Mouse (Mus musculus): ENCODE results near the gene Tex37. TPM values are rescaled to one million over a fixed set of nuclear protein-coding genes. Genes with fewer than 3 reads are reported as not detected.

Gene Tex37
- polyA plus RNA-seq, 1 experiment from 2014 or later, result not detected

DNA sequence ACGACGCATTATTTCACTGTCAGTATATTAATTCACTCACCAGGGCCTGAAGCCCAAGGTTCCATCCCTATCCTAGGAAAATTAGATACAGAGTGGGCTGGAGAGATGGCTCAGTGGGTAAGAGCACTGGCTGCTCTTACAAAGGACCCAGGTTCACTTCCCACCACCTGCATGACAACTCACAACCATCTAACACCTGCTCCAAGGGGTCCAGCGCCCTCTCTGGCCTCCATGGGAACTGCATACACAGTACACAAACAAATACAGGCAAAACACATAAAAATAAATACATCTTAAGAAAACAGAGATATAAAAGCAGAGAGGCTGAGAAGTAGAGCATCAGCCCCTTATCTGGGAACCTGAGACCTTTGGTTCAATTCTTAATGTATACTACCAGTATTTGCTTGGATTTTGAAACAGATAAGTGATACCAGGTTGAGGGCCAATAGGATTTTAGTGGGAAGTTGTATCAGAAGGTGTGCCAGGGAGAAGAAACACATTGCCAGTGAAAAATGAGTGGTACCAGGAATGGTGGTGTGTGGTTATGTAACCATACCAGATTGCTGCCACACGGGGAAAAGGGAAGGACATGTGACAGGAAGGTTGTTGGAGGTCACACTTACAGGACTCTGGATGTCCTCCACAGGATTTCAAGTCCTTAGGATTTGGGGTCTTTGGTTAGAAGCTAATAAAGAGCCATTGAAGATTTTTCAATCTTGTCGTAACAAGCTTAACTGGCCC lies 44.5 kb downstream of the Tex37 start:
- H3K27me3 ChIP-seq (ENCODE audit: control insufficient read depth, insufficient read depth, low read length), result no peaks in the 10 kb centered on the region
- ATAC-seq (replicated peaks; ENCODE audit: insufficient number of reproducible peaks, low FRiP score, low TSS enrichment), result no peak
- no peaks in the 10 kb centered on the region for H3K36me3 ChIP-seq (ENCODE audit: control insufficient read depth, insufficient read depth, low read length)
- no peak overlapping the region for H3K27ac ChIP-seq (ENCODE audit: low read depth, low read length)
- H3K4me3 ChIP-seq (ENCODE audit: low read depth, low read length), result no peak overlapping the region
- WGBS (ENCODE audit: insufficient replicate concordance), result 69% methylated on average over 5 of the region's 5 CpGs
- no peaks in the 10 kb centered on the region for H3K9me3 ChIP-seq (replicated peaks; ENCODE audit: control insufficient read depth, low read length)
- H3K4me1 ChIP-seq (ENCODE audit: control insufficient read depth, insufficient read depth, low read length), result peaks cover 3% of the 10 kb centered on the region; the same call in 1 of the 2 replicates
- no peak overlapping the region for H3K4me2 ChIP-seq
- H3K9ac ChIP-seq (ENCODE audit: low read depth, low read length), result no peak overlapping the region

DNA sequence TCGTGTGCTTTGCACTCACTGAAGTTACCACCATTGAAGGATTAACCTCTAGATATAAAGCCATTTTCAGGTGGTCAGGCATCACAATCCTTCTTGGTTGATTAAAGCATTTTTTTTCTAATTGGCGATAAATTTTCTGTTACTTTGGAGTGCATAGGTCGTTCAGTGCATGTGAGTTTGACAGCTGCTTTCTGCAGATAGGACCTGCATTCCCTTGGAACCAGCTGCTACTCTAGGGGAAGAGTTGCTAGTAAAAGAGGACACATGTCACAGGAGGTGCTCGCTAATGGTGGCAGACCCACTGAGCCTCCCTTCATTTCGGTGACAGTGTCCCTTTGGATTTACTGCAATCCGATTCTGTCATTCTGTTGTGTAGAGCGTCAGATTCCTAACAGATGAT lies 46.2 kb downstream of the Tex37 start:
- no peak overlapping the region for H3K4me2 ChIP-seq

DNA sequence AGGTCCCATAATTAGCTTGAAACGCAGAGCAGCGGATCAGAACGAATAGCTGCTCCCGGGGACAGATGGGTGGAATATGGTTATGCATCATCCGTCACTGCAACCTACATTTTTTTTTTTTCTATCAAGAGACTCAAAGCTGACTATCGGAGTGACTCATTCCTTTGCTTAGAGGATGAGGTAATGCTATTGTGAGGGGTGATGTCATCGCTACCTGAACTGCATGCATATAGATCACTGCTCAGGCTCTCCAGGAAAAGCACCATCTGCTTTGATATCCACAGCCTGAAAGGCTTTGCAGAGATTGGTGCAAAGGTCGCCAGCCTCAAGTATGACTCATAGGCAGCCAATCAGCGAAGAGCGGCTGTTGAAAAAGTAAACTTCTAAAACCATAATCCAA lies 46.6 kb downstream of the Tex37 start:
- no peaks in the 10 kb centered on the region for H3K27me3 ChIP-seq (ENCODE audit: control insufficient read depth, insufficient read depth, low read length)
- no peak overlapping the region; the same call in 1 of the 2 replicates for H3K27ac ChIP-seq (ENCODE audit: low read depth, low read length)
- H3K4me2 ChIP-seq, result no peak overlapping the region
- H3K9ac ChIP-seq (ENCODE audit: low read depth, low read length), result no peak overlapping the region
- WGBS (ENCODE audit: insufficient replicate concordance), result 61% methylated on average over 10 of the region's 10 CpGs
- peaks cover 3% of the 10 kb centered on the region; the same call in 1 of the 2 replicates for H3K4me1 ChIP-seq (ENCODE audit: control insufficient read depth, insufficient read depth, low read length)
- no peaks in the 10 kb centered on the region for H3K36me3 ChIP-seq (ENCODE audit: control insufficient read depth, insufficient read depth, low read length)
- ATAC-seq (replicated peaks; ENCODE audit: insufficient number of reproducible peaks, low FRiP score, low TSS enrichment), result peak; percentile 72; the same call in 1 of the 2 replicates
- H3K4me3 ChIP-seq (ENCODE audit: low read depth, low read length), result no peak overlapping the region
- no peaks in the 10 kb centered on the region for H3K9me3 ChIP-seq (replicated peaks; ENCODE audit: control insufficient read depth, low read length)

More for the DNA sequence above, 46.2 kb downstream of the Tex37 start:
- no peaks in the 10 kb centered on the region for H3K36me3 ChIP-seq (ENCODE audit: control insufficient read depth, insufficient read depth, low read length)
- no peaks in the 10 kb centered on the region for H3K27me3 ChIP-seq (ENCODE audit: control insufficient read depth, insufficient read depth, low read length)
- peaks cover 3% of the 10 kb centered on the region; the same call in 1 of the 2 replicates for H3K4me1 ChIP-seq (ENCODE audit: control insufficient read depth, insufficient read depth, low read length)
- no peak overlapping the region for H3K9ac ChIP-seq (ENCODE audit: low read depth, low read length)
- 72% methylated on average over 7 of the region's 7 CpGs for WGBS (ENCODE audit: insufficient replicate concordance)
- no peak overlapping the region for H3K4me3 ChIP-seq (ENCODE audit: low read depth, low read length)
- H3K27ac ChIP-seq (ENCODE audit: low read depth, low read length), result no peak overlapping the region; the same call in 1 of the 2 replicates
- ATAC-seq (replicated peaks; ENCODE audit: insufficient number of reproducible peaks, low FRiP score, low TSS enrichment), result no peak
- H3K9me3 ChIP-seq (replicated peaks; ENCODE audit: control insufficient read depth, low read length), result no peaks in the 10 kb centered on the region

DNA sequence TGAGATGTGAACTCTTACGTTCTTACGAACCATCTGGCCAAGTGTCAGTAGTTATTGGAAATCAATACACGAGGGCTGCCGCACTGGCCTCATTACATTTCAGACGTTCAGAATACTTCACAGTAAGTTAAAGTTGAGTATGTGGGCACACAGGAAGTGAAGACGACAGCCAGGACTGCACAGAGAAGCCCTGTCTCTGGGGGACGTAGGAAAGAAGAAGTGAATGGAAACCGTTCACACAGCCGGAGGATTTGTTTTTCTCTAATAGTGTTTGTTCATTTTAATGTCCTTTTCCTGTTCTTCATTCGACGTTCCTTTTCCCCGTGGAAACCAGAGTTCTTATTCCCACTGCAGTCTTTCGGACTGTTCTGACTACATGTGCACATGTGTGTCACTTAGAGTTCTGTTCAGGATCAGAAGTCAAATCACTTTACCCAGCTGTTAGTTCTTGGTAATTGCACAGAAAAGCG lies 47.2 kb downstream of the Tex37 start:
- Histone ChIP-seq H3K27ac (ENCODE audit: low read depth, low read length) (peak overlapping the region; percentile 37; the same call in 1 of the 2 replicates), H3K9me3 (replicated peaks; ENCODE audit: control insufficient read depth, low read length) (no peaks in the 10 kb centered on the region), H3K4me1 (ENCODE audit: control insufficient read depth, insufficient read depth, low read length) (peaks cover 3% of the 10 kb centered on the region; the same call in 1 of the 2 replicates), H3K4me2 (no peak overlapping the region), H3K9ac (ENCODE audit: low read depth, low read length) (no peak overlapping the region), H3K27me3 (ENCODE audit: control insufficient read depth, insufficient read depth, low read length) (no peaks in the 10 kb centered on the region), H3K36me3 (ENCODE audit: control insufficient read depth, insufficient read depth, low read length) (no peaks in the 10 kb centered on the region), H3K4me3 (ENCODE audit: low read depth, low read length) (no peak overlapping the region)
- ATAC-seq (replicated peaks; ENCODE audit: insufficient number of reproducible peaks, low FRiP score, low TSS enrichment), result no peak
- 68% methylated on average over 14 of the region's 14 CpGs for WGBS (ENCODE audit: insufficient replicate concordance)

DNA sequence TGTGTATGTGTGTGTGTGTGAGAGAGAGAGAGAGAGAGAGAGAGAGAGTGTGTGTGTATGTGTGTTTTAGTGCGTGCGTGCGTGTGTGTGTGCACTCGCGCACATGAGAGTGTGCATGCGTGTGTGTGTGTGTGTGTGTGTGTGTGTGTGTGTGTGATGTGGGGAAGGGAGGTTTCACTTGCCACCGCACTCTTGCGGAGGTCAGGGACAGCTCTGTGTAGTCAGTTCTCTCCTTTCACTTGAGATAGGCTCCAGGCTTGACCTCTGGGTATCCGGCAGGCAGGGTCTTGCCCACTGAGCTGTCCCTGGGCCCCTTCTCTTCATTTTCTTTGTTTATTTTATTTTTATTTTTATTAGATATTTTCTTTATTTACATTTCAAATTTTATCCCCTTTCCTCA lies 51.4 kb downstream of the Tex37 start:
- H3K27me3 ChIP-seq (ENCODE audit: control insufficient read depth, insufficient read depth, low read length), result no peaks in the 10 kb centered on the region
- H3K9ac ChIP-seq (ENCODE audit: low read depth, low read length), result no peak overlapping the region
- no peak overlapping the region for H3K27ac ChIP-seq (ENCODE audit: low read depth, low read length)
- peaks cover 2% of the 10 kb centered on the region; the same call in 1 of the 2 replicates for H3K4me1 ChIP-seq (ENCODE audit: control insufficient read depth, insufficient read depth, low read length)
- no peak overlapping the region for H3K4me2 ChIP-seq
- H3K4me3 ChIP-seq (ENCODE audit: low read depth, low read length), result no peak overlapping the region
- H3K9me3 ChIP-seq (replicated peaks; ENCODE audit: control insufficient read depth, low read length), result no peaks in the 10 kb centered on the region
- WGBS (ENCODE audit: insufficient replicate concordance), result 84% methylated on average over 9 of the region's 9 CpGs
- H3K36me3 ChIP-seq (ENCODE audit: control insufficient read depth, insufficient read depth, low read length), result no peaks in the 10 kb centered on the region
- no peak for ATAC-seq (replicated peaks; ENCODE audit: insufficient number of reproducible peaks, low FRiP score, low TSS enrichment)

DNA sequence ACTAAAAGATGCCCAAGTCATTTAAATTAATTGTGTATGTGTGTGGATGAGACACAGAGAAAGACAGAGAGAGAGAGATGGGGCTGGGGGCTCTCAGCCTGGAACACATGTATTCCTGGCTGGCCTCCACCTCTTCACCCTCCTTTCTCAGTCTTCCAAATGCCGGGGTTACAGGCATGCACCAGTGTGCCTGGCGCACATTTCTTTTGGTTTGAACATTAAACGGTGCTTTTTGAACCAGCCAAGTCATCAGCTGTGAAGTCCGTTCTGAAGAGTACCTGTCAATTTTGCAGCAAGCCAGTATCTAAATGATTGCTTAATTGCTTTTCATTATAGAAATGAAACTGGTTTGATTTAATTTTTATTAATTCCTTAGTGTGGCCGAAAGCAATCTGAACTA lies 52.0 kb downstream of the Tex37 start:
- no peak overlapping the region for H3K9ac ChIP-seq (ENCODE audit: low read depth, low read length)
- 87% methylated on average over 5 of the region's 5 CpGs for WGBS (ENCODE audit: insufficient replicate concordance)
- H3K27ac ChIP-seq (ENCODE audit: low read depth, low read length), result no peak overlapping the region
- ATAC-seq (replicated peaks; ENCODE audit: insufficient number of reproducible peaks, low FRiP score, low TSS enrichment), result no peak
- no peaks in the 10 kb centered on the region for H3K27me3 ChIP-seq (ENCODE audit: control insufficient read depth, insufficient read depth, low read length)
- H3K4me2 ChIP-seq, result no peak overlapping the region
- H3K9me3 ChIP-seq (replicated peaks; ENCODE audit: control insufficient read depth, low read length), result no peaks in the 10 kb centered on the region
- H3K36me3 ChIP-seq (ENCODE audit: control insufficient read depth, insufficient read depth, low read length), result no peaks in the 10 kb centered on the region
- no peak overlapping the region for H3K4me3 ChIP-seq (ENCODE audit: low read depth, low read length)
- no peaks in the 10 kb centered on the region for H3K4me1 ChIP-seq (ENCODE audit: control insufficient read depth, insufficient read depth, low read length)

DNA sequence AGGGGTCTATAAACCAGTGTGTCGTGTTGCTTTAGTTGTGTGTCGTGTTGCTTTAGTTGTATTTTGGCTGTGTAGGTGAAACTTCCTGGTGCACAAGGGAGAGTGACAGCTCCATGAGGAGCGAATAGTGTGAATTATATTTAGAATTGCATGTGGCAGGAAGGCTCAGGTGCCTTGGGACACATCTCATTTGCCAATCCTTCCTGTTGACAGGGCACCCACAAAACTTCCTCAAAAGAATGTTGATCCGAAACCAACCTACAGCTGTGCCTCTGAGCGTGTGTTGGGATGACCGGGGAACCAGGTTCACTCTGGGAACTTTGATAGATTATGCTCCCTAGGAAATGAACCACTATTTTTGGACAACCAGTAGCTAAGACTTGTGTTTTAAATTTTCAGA lies 54.4 kb downstream of the Tex37 start:
- Histone ChIP-seq H3K27me3 (ENCODE audit: control insufficient read depth, insufficient read depth, low read length) (no peaks in the 10 kb centered on the region), H3K27ac (ENCODE audit: low read depth, low read length) (no peak overlapping the region), H3K9me3 (replicated peaks; ENCODE audit: control insufficient read depth, low read length) (no peaks in the 10 kb centered on the region), H3K4me1 (ENCODE audit: control insufficient read depth, insufficient read depth, low read length) (no peaks in the 10 kb centered on the region), H3K4me2 (no peak overlapping the region), H3K4me3 (ENCODE audit: low read depth, low read length) (no peak overlapping the region), H3K9ac (ENCODE audit: low read depth, low read length) (no peak overlapping the region), H3K36me3 (ENCODE audit: control insufficient read depth, insufficient read depth, low read length) (no peaks in the 10 kb centered on the region)
- no peak for ATAC-seq (replicated peaks; ENCODE audit: insufficient number of reproducible peaks, low FRiP score, low TSS enrichment)
- 87% methylated on average over 6 of the region's 6 CpGs for WGBS (ENCODE audit: insufficient replicate concordance)
